8 mouse cellular contexts compared by ENCODE assay signal in genomic region chr6:37442041-37442667, GRCm38 (mm10). TPM values are rescaled to one million over a fixed set of nuclear protein-coding genes. Genes with fewer than 3 reads are reported as not detected.
DNase-seq lines count a peak whose midpoint lies in the region; ATAC-seq lines count a peak whose summit lies in the region.

Creb3l2 (minus strand) TSS chr6:37442146.

- intact Hi-C loops in gastrocnemius, postnatal 14 days (cut with DNase I; ENCODE audit: low total_unique reads): no loop called here

- ATAC-seq in megakaryocyte, adult 5-6 weeks (ENCODE audit: poor library complexity, severe bottlenecking): peak; percentile 94

- peak; percentile 99 for DNase-seq in adrenal gland, adult 2 months
- peak; percentile 99 for DNase-seq in embryo, embryonic 11 days
- DNase-seq in gastrocnemius, postnatal 14 days: peak; percentile 96
- DNase-seq in induced T-regulatory cell, adult 2 months (ENCODE audit: low read depth): peak; percentile 100
- DNase-seq in left cerebral cortex, adult 8-10 months (ENCODE audit: low spot score in 2 of 2): peak; percentile 80 to 98
- peak; percentile 98 for DNase-seq in right cerebral cortex, adult 18-20 months
- DNase-seq in urinary bladder, adult 2 months (ENCODE audit: low spot score): peak; percentile 79

RNA-seq across cellular contexts. Expression of gene Creb3l2, which starts in this region (rescaled TPM):
- 10 to 100 TPM; 69.4 to 85.5 TPM for total RNA-seq in adrenal gland, adult 2 months (2021)
- 36.9 and 48.4 TPM in 2 replicates for polyA plus RNA-seq in adrenal gland, adult 2 months (2012; rRNA removed)
- total RNA-seq in gastrocnemius, postnatal 14 days (2021): 10 to 100 TPM; 14.1 to 16.9 TPM
- 10 to 100 TPM in 1 of 4 experiments, 1 to 10 TPM in 3; 7.9 to 10.8 (median 9.6) TPM for total RNA-seq in left cerebral cortex, adult 8-10 months (2022)
- 7.8 and 8.0 TPM in 2 replicates for total RNA-seq in megakaryocyte, adult 5-6 weeks (2015)
- 2.8 and 3.0 TPM in 2 replicates for total RNA-seq in megakaryocyte, adult 5-6 weeks (2017)
- polyA plus RNA-seq in urinary bladder, adult 2 months (2012; rRNA removed): 35.0 and 42.5 TPM in 2 replicates

Comparison
In these comparisons a context has a peak if more than half of its experiments do, and no peak if none do; other contexts are left out.
1. Peak in every context shown above with its lines: DNase-seq and ATAC-seq.